Mouse (Mus musculus): Measurements from ENCODE around the gene Phc2. TPM values are rescaled to one million over a fixed set of nuclear protein-coding genes. Genes with fewer than 3 reads are reported as not detected.
A peak's percentile ranks its signal among the peaks of the same experiment; 100 is the strongest.

The Phc2 gene
- polyA plus RNA-seq, 1 experiment from 2014 or later: 28.5 TPM

- Histone ChIP-seq H3K27ac (no peak overlapping the region), H3K9me3 (replicated peaks) (no peaks in the 10 kb centered on the region), H3K4me1 (replicated peaks) (peaks cover 3% of the 10 kb centered on the region; the same call in 1 of the 2 replicates), H3K4me2 (no peak overlapping the region), H3K27me3 (no peaks in the 10 kb centered on the region), H3K4me3 (no peak overlapping the region), H3K9ac (no peak overlapping the region), H3K36me3 (no peaks in the 10 kb centered on the region)
- WGBS: 51% methylated on average over 11 of the region's 11 CpGs
- ATAC-seq (replicated peaks; ENCODE audit: insufficient number of reproducible peaks, insufficient read depth, low FRiP score, low read depth): no peak
Measured at GRCm38 (mm10) chr4:128670566-128671191, 16.2 kb downstream of the Phc2 start.

- Histone ChIP-seq H3K27me3 (no peaks in the 10 kb centered on the region), H3K4me2 (no peak overlapping the region), H3K27ac (no peak overlapping the region), H3K4me1 (replicated peaks) (peaks cover 3% of the 10 kb centered on the region; the same call in 1 of the 2 replicates), H3K36me3 (no peaks in the 10 kb centered on the region), H3K4me3 (no peak overlapping the region), H3K9me3 (replicated peaks) (no peaks in the 10 kb centered on the region), H3K9ac (no peak overlapping the region)
- ATAC-seq (replicated peaks; ENCODE audit: insufficient number of reproducible peaks, insufficient read depth, low FRiP score, low read depth): no peak
- WGBS: 79% methylated on average over 4 of the region's 4 CpGs
Measured at GRCm38 (mm10) chr4:128672494-128672893, 18.0 kb downstream of the Phc2 start.

GRCm38 (mm10) chr4:128678564-128679217 lies 24.2 kb downstream of the Phc2 start:
- H3K27me3 ChIP-seq: no peaks in the 10 kb centered on the region
- H3K4me3 ChIP-seq: no peak overlapping the region
- no peaks in the 10 kb centered on the region; the same call in 1 of the 2 replicates for H3K4me1 ChIP-seq (replicated peaks)
- ATAC-seq (replicated peaks; ENCODE audit: insufficient number of reproducible peaks, insufficient read depth, low FRiP score, low read depth): no peak
- H3K9me3 ChIP-seq (replicated peaks): no peaks in the 10 kb centered on the region
- 60% methylated on average over 13 of the region's 13 CpGs for WGBS
- no peak overlapping the region for H3K27ac ChIP-seq
- H3K9ac ChIP-seq: no peak overlapping the region
- H3K4me2 ChIP-seq: no peak overlapping the region
- H3K36me3 ChIP-seq: no peaks in the 10 kb centered on the region

- Histone ChIP-seq H3K27ac (no peak overlapping the region), H3K36me3 (no peaks in the 10 kb centered on the region), H3K9me3 (replicated peaks) (no peaks in the 10 kb centered on the region), H3K9ac (no peak overlapping the region), H3K4me2 (no peak overlapping the region), H3K27me3 (peaks cover 4% of the 10 kb centered on the region; the same call in 1 of the 2 replicates), H3K4me1 (replicated peaks) (no peaks in the 10 kb centered on the region; the same call in 1 of the 2 replicates), H3K4me3 (no peak overlapping the region)
- no peak for ATAC-seq (replicated peaks; ENCODE audit: insufficient number of reproducible peaks, insufficient read depth, low FRiP score, low read depth)
- WGBS: 56% methylated on average over 8 of the region's 8 CpGs
Measured at GRCm38 (mm10) chr4:128681126-128681525, 26.6 kb downstream of the Phc2 start.

GRCm38 (mm10) chr4:128682281-128682680 lies 27.8 kb downstream of the Phc2 start:
- no peak overlapping the region for H3K4me3 ChIP-seq
- H3K9ac ChIP-seq: no peak overlapping the region
- ATAC-seq (replicated peaks; ENCODE audit: insufficient number of reproducible peaks, insufficient read depth, low FRiP score, low read depth): no peak
- no peaks in the 10 kb centered on the region; the same call in 1 of the 2 replicates for H3K4me1 ChIP-seq (replicated peaks)
- no peak overlapping the region for H3K4me2 ChIP-seq
- peaks cover 4% of the 10 kb centered on the region; the same call in 1 of the 2 replicates for H3K27me3 ChIP-seq
- 88% methylated on average over 13 of the region's 13 CpGs for WGBS
- H3K36me3 ChIP-seq: no peaks in the 10 kb centered on the region
- no peaks in the 10 kb centered on the region for H3K9me3 ChIP-seq (replicated peaks)
- no peak overlapping the region for H3K27ac ChIP-seq

- 39% methylated on average over 3 of the region's 3 CpGs for WGBS
- H3K9ac ChIP-seq: no peak overlapping the region
- no peak overlapping the region for H3K4me2 ChIP-seq
- no peaks in the 10 kb centered on the region; the same call in 1 of the 2 replicates for H3K4me1 ChIP-seq (replicated peaks)
- H3K4me3 ChIP-seq: no peak overlapping the region
- H3K9me3 ChIP-seq (replicated peaks): no peaks in the 10 kb centered on the region
- H3K36me3 ChIP-seq: no peaks in the 10 kb centered on the region
- no peak overlapping the region for H3K27ac ChIP-seq
- peaks cover 4% of the 10 kb centered on the region; the same call in 1 of the 2 replicates for H3K27me3 ChIP-seq
- ATAC-seq (replicated peaks; ENCODE audit: insufficient number of reproducible peaks, insufficient read depth, low FRiP score, low read depth): 0 out of 2 replicates have a peak, but pooled peaks have one; percentile 39
Measured at GRCm38 (mm10) chr4:128683706-128684105, 29.2 kb downstream of the Phc2 start.

GRCm38 (mm10) chr4:128684108-128684507 lies 29.6 kb downstream of the Phc2 start:
- no peak overlapping the region for H3K27ac ChIP-seq
- 82% methylated on average over 11 of the region's 11 CpGs for WGBS
- H3K36me3 ChIP-seq: no peaks in the 10 kb centered on the region
- no peak overlapping the region for H3K9ac ChIP-seq
- no peak overlapping the region for H3K4me3 ChIP-seq
- no peaks in the 10 kb centered on the region for H3K9me3 ChIP-seq (replicated peaks)
- no peaks in the 10 kb centered on the region; the same call in 1 of the 2 replicates for H3K4me1 ChIP-seq (replicated peaks)
- no peak overlapping the region for H3K4me2 ChIP-seq
- H3K27me3 ChIP-seq: peaks cover 4% of the 10 kb centered on the region; the same call in 1 of the 2 replicates
- no peak for ATAC-seq (replicated peaks; ENCODE audit: insufficient number of reproducible peaks, insufficient read depth, low FRiP score, low read depth)

- Histone ChIP-seq H3K9ac (no peak overlapping the region), H3K4me2 (no peak overlapping the region), H3K4me1 (replicated peaks) (peaks cover 4% of the 10 kb centered on the region; the same call in 1 of the 2 replicates), H3K27me3 (peaks cover 9% of the 10 kb centered on the region; the same call in 1 of the 2 replicates), H3K27ac (no peak overlapping the region), H3K9me3 (replicated peaks) (no peaks in the 10 kb centered on the region), H3K36me3 (no peaks in the 10 kb centered on the region), H3K4me3 (no peak overlapping the region)
- 51% methylated on average over 6 of the region's 6 CpGs for WGBS
- no peak for ATAC-seq (replicated peaks; ENCODE audit: insufficient number of reproducible peaks, insufficient read depth, low FRiP score, low read depth)
Measured at GRCm38 (mm10) chr4:128688513-128688913, 34.0 kb downstream of the Phc2 start.

GRCm38 (mm10) chr4:128688976-128689375 lies 34.5 kb downstream of the Phc2 start:
- no peak overlapping the region for H3K27ac ChIP-seq
- peaks cover 8% of the 10 kb centered on the region; the same call in 1 of the 2 replicates for H3K27me3 ChIP-seq
- 62% methylated on average over 9 of the region's 9 CpGs for WGBS
- H3K36me3 ChIP-seq: no peaks in the 10 kb centered on the region
- 0 out of 2 replicates have a peak, but pooled peaks have one; percentile 23 for ATAC-seq (replicated peaks; ENCODE audit: insufficient number of reproducible peaks, insufficient read depth, low FRiP score, low read depth)
- no peaks in the 10 kb centered on the region for H3K9me3 ChIP-seq (replicated peaks)
- H3K9ac ChIP-seq: no peak overlapping the region
- H3K4me1 ChIP-seq (replicated peaks): peaks cover 4% of the 10 kb centered on the region; the same call in 1 of the 2 replicates
- no peak overlapping the region for H3K4me3 ChIP-seq
- no peak overlapping the region for H3K4me2 ChIP-seq

- ATAC-seq (replicated peaks; ENCODE audit: insufficient number of reproducible peaks, insufficient read depth, low FRiP score, low read depth): no peak
- Histone ChIP-seq H3K9me3 (replicated peaks) (no peaks in the 10 kb centered on the region), H3K4me1 (replicated peaks) (peaks cover 4% of the 10 kb centered on the region; the same call in 1 of the 2 replicates), H3K36me3 (no peaks in the 10 kb centered on the region), H3K27me3 (peaks cover 4% of the 10 kb centered on the region; the same call in 1 of the 2 replicates), H3K4me2 (no peak overlapping the region), H3K9ac (no peak overlapping the region), H3K4me3 (no peak overlapping the region), H3K27ac (no peak overlapping the region)
- 62% methylated on average over 6 of the region's 6 CpGs for WGBS
Measured at GRCm38 (mm10) chr4:128689739-128690304, 35.3 kb downstream of the Phc2 start.

GRCm38 (mm10) chr4:128691195-128691594 lies 36.7 kb downstream of the Phc2 start:
- Histone ChIP-seq H3K4me1 (replicated peaks) (peaks cover 4% of the 10 kb centered on the region; the same call in 1 of the 2 replicates), H3K9me3 (replicated peaks) (no peaks in the 10 kb centered on the region), H3K36me3 (no peaks in the 10 kb centered on the region), H3K4me3 (no peak overlapping the region), H3K9ac (no peak overlapping the region), H3K4me2 (no peak overlapping the region), H3K27ac (no peak overlapping the region), H3K27me3 (peaks cover 4% of the 10 kb centered on the region; the same call in 1 of the 2 replicates)
- 85% methylated on average over 4 of the region's 4 CpGs for WGBS
- no peak for ATAC-seq (replicated peaks; ENCODE audit: insufficient number of reproducible peaks, insufficient read depth, low FRiP score, low read depth)

Data from heart, embryonic 15.5 days (tissue).